Mouse (Mus musculus) liver, adult 2 months (tissue): ENCODE measurements around the gene Bcl2.

Experiments used
- CTCF ChIP-seq: fragments of 200-500 bp; IDR thresholded peaks from 2 replicates; pipeline ENCODE4 v1.5.1; 2011; ENCODE audit warnings: low read depth, low read length, control low read depth
- POLR2A ChIP-seq: fragments of 200-500 bp; IDR thresholded peaks from 2 replicates; pipeline ENCODE4 v1.6.1; 2011; ENCODE audit warnings: low read length, control low read depth; ENCODE audit not compliant: insufficient read depth; ENCODE audit errors: extremely low read depth

DNA sequence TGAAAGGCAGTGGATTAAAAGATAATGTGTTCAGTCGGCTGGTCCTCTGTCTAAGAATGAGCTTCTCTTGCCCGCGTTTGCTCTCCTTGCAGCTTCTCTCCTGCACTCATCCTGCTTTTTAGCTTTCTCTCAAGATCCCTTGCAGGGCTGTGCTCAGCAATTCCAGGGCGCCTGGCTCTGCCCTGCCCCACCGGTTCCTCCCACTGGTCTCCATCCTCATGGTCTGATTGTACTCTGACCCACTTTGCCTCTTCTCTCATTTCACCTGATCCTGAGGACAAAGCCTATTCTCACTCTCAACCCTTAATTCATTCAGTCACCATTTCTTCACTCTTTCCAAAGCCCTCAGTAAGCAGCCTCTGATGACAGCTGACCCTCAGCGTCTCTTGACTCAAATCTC is 102.8 kb downstream of the Bcl2 start:
- TF ChIP-seq CTCF (no peak), POLR2A (no peak)
